Mouse (Mus musculus) testis, adult 2 months (tissue): ENCODE data around the gene Gsdme. TPM values are rescaled to one million over a fixed set of nuclear protein-coding genes. Genes with fewer than 3 reads are reported as not detected.

ENCODE experiments used
- H3K27ac ChIP-seq: fragments of 200-500 bp; 2 replicates; pipeline ENCODE4 v1.5.1; 2012; ENCODE audit warnings: low read depth, low read length; ENCODE audit not compliant: control insufficient read depth, insufficient read depth
- H3K27me3 ChIP-seq: fragments of 200-500 bp; 2 replicates; pipeline ENCODE4 v1.6.1; 2012; ENCODE audit warnings: mild to moderate bottlenecking, low read length, moderate library complexity; ENCODE audit not compliant: control insufficient read depth, insufficient read depth
- H3K36me3 ChIP-seq: fragments of 200-500 bp; 2 replicates; pipeline ENCODE4 v1.6.1; 2012; ENCODE audit warnings: mild to moderate bottlenecking, low read length; ENCODE audit not compliant: control insufficient read depth, insufficient read depth
- H3K4me1 ChIP-seq: fragments of 200-500 bp; 2 replicates; pipeline ENCODE4 v1.6.1; 2012; ENCODE audit warnings: low read length; ENCODE audit not compliant: control insufficient read depth, insufficient read depth
- H3K4me3 ChIP-seq: fragments of 200-500 bp; 2 replicates; pipeline ENCODE4 v1.5.1; 2012; ENCODE audit warnings: low read depth, mild to moderate bottlenecking, low read length, moderate library complexity, mixed read lengths; ENCODE audit not compliant: control insufficient read depth
- CTCF ChIP-seq: fragments of 200-500 bp; IDR thresholded peaks from 2 replicates; pipeline ENCODE4 v1.5.1; 2012; ENCODE audit warnings: low read depth, mild to moderate bottlenecking, inconsistent platforms, low read length, moderate library complexity; ENCODE audit not compliant: control insufficient read depth, insufficient read depth, insufficient replicate concordance
- POLR2A ChIP-seq: fragments of 200-500 bp; IDR thresholded peaks from 2 replicates; pipeline ENCODE4 v1.6.1; 2012; ENCODE audit warnings: low read depth, mild to moderate bottlenecking, inconsistent platforms, low read length, moderate library complexity; ENCODE audit not compliant: control insufficient read depth
- polyA plus RNA-seq: library from polyadenylated mRNA; depleted of rRNA; stranded (reverse); fragments of >200 nt; gene quantifications from 2 replicates; pipeline ENCODE4 v1.2.3, GENCODE M21; 2012; rRNA removed

Gsdme gene
- polyA plus RNA-seq, 1 experiment, result 1.9 TPM

DNA sequence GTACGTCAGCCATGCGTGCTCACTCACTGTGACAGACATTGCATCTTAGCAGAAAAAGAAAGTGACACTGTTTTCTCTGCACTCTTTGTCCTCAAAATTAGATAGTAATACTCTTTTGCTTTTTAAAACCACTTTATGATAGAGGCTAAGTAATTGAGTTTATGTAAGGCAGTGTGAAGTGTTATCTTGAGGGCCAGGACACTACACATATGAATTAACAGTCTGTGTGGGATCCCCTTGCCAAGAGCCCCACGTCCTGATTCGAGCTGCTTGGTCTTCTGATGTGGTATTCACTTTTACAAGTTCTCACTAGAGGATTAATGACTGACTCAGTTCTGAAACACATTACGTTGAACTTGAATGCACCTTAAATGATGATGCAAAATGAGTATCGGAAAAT is 103.8 kb downstream of the Gsdme start:
- H3K4me1 ChIP-seq, result no peaks in the 10 kb centered on the region

DNA sequence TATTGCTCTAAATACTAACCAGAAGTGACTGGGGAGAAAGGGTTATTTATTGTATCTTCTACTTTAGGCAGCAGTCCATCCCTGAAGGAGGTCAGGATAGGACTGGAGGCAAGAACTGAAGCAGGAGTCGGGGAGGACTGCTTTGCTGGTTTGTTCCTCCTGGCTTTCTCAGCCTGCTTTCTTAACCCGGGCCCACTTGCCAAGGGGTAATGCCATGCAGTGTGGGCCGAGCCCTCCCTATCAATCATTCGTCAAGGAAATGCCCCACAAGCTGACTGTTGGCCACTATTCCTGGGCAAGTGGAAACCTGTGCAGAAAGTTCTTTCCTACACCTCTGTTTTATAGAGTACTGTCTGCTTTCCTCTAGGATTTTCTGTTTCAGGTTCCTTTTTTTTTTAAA is 114.3 kb downstream of the Gsdme start:
- Histone ChIP-seq H3K4me3 (no peak overlapping the region), H3K27me3 (no peaks in the 10 kb centered on the region), H3K36me3 (peaks cover 2% of the 10 kb centered on the region; the same call in 1 of the 2 replicates), H3K4me1 (no peaks in the 10 kb centered on the region), H3K27ac (no peak overlapping the region)
- no peak for TF ChIP-seq CTCF
- TF ChIP-seq POLR2A, result no peak

More for the DNA sequence above, 103.8 kb downstream of the Gsdme start:
- no peak overlapping the region for H3K27ac ChIP-seq
- H3K27me3 ChIP-seq, result no peaks in the 10 kb centered on the region
- no peak overlapping the region for H3K4me3 ChIP-seq
- no peaks in the 10 kb centered on the region; the same call in 1 of the 2 replicates for H3K36me3 ChIP-seq
- TF ChIP-seq POLR2A (no peak), CTCF (no peak)

DNA sequence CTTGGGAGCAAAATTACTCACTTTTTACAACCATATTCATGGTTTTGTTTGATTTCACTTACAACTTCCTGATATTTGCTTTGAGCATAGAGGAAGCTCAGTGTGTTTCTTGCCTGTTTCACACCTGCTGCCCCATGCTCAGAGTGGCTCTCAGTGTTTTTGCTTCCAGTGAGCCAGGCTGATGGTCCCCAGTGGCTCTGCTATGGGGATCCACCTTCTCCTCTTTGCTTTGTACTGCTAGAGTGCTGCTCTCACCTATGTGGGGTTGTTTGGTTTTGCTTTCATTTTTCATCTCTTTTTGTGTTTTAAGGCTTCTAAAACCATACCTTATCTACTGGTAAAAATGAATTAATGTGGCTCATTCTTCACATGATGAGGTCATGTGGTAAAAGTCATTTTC is 117.5 kb downstream of the Gsdme start:
- H3K4me1 ChIP-seq, result no peaks in the 10 kb centered on the region
- peaks cover 2% of the 10 kb centered on the region; the same call in 1 of the 2 replicates for H3K36me3 ChIP-seq
- TF ChIP-seq POLR2A (no peak), CTCF (no peak)
- no peak overlapping the region for H3K4me3 ChIP-seq
- H3K27me3 ChIP-seq, result no peaks in the 10 kb centered on the region
- no peak overlapping the region for H3K27ac ChIP-seq

GRCm38 (mm10) chr6:50139526-50139925 is 124.1 kb downstream of the Gsdme start:
- Histone ChIP-seq H3K4me3 (no peak overlapping the region), H3K4me1 (no peaks in the 10 kb centered on the region)
- TF ChIP-seq CTCF (no peak), POLR2A (no peak)

More at GRCm38 (mm10) chr6:50139526-50139925, 124.1 kb downstream of the Gsdme start:
- Histone ChIP-seq H3K27ac (no peak overlapping the region), H3K27me3 (no peaks in the 10 kb centered on the region), H3K36me3 (no peaks in the 10 kb centered on the region)

Other genes with a start within 250 kb of the Gsdme start
- gene Mpp6, start 153.6 kb downstream of the Gsdme start, polyA plus RNA-seq, result 64.9 and 73.5 TPM in 2 replicates
- gene Osbpl3, start 192.3 kb upstream of the Gsdme start, polyA plus RNA-seq, result 0.32 and 0.41 TPM in 2 replicates